ENCODE assay signal across 12 mouse cellular contexts in genomic region chr1:171256095-171256818, GRCm38 (mm10). TPM values are rescaled to one million over a fixed set of nuclear protein-coding genes. Genes with fewer than 3 reads are reported as not detected.
DNase-seq lines count a peak whose midpoint lies in the region; ATAC-seq and TF ChIP-seq lines count a peak whose summit lies in the region.
"Had no signal": no experiment of that assay in that cellular context is flagged by ENCODE, and none has a peak within 500 bp of the region (broad histone marks: within the 10 kb centered on the region; RNA-seq: fewer than 3 reads in every experiment).

No protein-coding gene starts in this region.

- TF ChIP-seq EP300 in CH12.LX (IDR thresholded peaks at IDR 0.05; ENCODE audit: low read length) = no peak

- H3K9me3 ChIP-seq in kidney, embryonic 14.5 days (ENCODE audit: control insufficient read depth, low read length) = no peaks in the 10 kb centered on the region
- H3K9me3 ChIP-seq in CH12.LX (replicated peaks; ENCODE audit: low read length) = peaks cover 3% of the 10 kb centered on the region
- H3K9me3 ChIP-seq in ES-E14 (ENCODE audit: control insufficient read depth, insufficient read depth, low read depth, low read length) = no peaks in the 10 kb centered on the region
- H3K9me3 ChIP-seq: forebrain, embryonic 12.5 days; hindbrain, embryonic 12.5 days had no signal

- no peak for TF ChIP-seq CTCF in CH12.LX (conservative IDR thresholded peaks at IDR 0.05 in 1 of 2, IDR thresholded peaks at IDR 0.05 in 1 of 2; ENCODE audit: low read depth in 2 of 2, low read length in 2 of 2)

- no peak overlapping the region for H3K4me3 ChIP-seq in kidney, embryonic 14.5 days (ENCODE audit: low read length)
- H3K4me3 ChIP-seq in CH12.LX (replicated peaks in 1 of 3; ENCODE audit: low read depth in 2 of 3, low read length in 2 of 3, poor library complexity in 1 of 3) = no peak overlapping the region
- peak overlapping the region; percentile 12 to 20; a peak in 2 of 4 replicates for H3K4me3 ChIP-seq in ES-E14 (ENCODE audit: insufficient read depth in 1 of 2, low read depth in 1 of 2, low read length in 2 of 2, poor library complexity in 1 of 2, severe bottlenecking in 1 of 2)
- H3K4me3 ChIP-seq: forebrain, embryonic 12.5 days; hindbrain, embryonic 12.5 days had no signal

- H3K79me2 ChIP-seq in CH12.LX (replicated peaks; ENCODE audit: control insufficient read depth, extremely low read depth, insufficient read depth, poor library complexity, severe bottlenecking) = no peaks in the 10 kb centered on the region

- no peak overlapping the region for H3K27ac ChIP-seq in kidney, embryonic 14.5 days (ENCODE audit: low read depth, low read length)
- H3K27ac ChIP-seq in CH12.LX (ENCODE audit: insufficient read depth, low read depth) (no peak overlapping the region), ES-E14 (ENCODE audit: insufficient read depth, low read depth, low read length, poor library complexity, severe bottlenecking) (no peak overlapping the region)
- H3K27ac ChIP-seq: forebrain, embryonic 12.5 days; hindbrain, embryonic 12.5 days; kidney, postnatal 0 days had no signal

- no peaks in the 10 kb centered on the region for H3K27me3 ChIP-seq in kidney, embryonic 14.5 days (ENCODE audit: control insufficient read depth, insufficient read depth, low read length)
- H3K27me3 ChIP-seq in CH12.LX (replicated peaks) = peaks cover 48% of the 10 kb centered on the region
- H3K27me3 ChIP-seq: hindbrain, embryonic 12.5 days had no signal

- 89% methylated on average over 24 of the region's 24 CpGs for WGBS in kidney, embryonic 14.5 days

- no peak for TF ChIP-seq POLR2A in CH12.LX (IDR thresholded peaks at IDR 0.05; ENCODE audit: low read depth, low read length)

- no peak overlapping the region for H3K4me2 ChIP-seq in kidney, embryonic 14.5 days (replicated peaks; ENCODE audit: low read depth, low read length)
- no peak overlapping the region for H3K4me2 ChIP-seq in CH12.LX (ENCODE audit: insufficient read depth, low read depth, poor library complexity, severe bottlenecking)
- H3K4me2 ChIP-seq: forebrain, embryonic 12.5 days; hindbrain, embryonic 12.5 days had no signal

- dilution Hi-C loops in CH12.LX (cut with MboI; ENCODE audit: extremely low pct_ligation_motif_present, extremely low pct_unique_long_range_greater_than_20kb, low sequenced_read_pairs) = no loop called here

- in situ Hi-C loops in CH12.LX (cut with MboI; ENCODE audit: low pct_ligation_motif_present, low pct_unique_long_range_greater_than_20kb, low sequenced_read_pairs) = no loop called here
- in situ Hi-C loops in ES-E14 (cut with MboI; ENCODE audit: low sequenced_read_pairs in 2 of 2, unreplicated experiment in 2 of 2) = no loop called here

- H3K9ac ChIP-seq in kidney, embryonic 14.5 days (ENCODE audit: low read depth, low read length) = no peak overlapping the region
- H3K9ac ChIP-seq in CH12.LX (ENCODE audit: insufficient read depth, low read depth) (no peak overlapping the region), ES-E14 (ENCODE audit: insufficient read depth, low read depth, low read length, poor library complexity, severe bottlenecking) (no peak overlapping the region)
- H3K9ac ChIP-seq: forebrain, embryonic 12.5 days; hindbrain, embryonic 12.5 days had no signal

- H3K36me3 ChIP-seq in kidney, embryonic 14.5 days (ENCODE audit: control insufficient read depth, insufficient read depth, low read length) = peaks cover 13% of the 10 kb centered on the region
- H3K36me3 ChIP-seq in CH12.LX (replicated peaks in 1 of 2; ENCODE audit: control insufficient read depth in 1 of 2, insufficient read depth in 1 of 2, low read length in 1 of 2) (no peaks in the 10 kb centered on the region), ES-E14 (ENCODE audit: control insufficient read depth, insufficient read depth, low read length, poor library complexity, severe bottlenecking) (no peaks in the 10 kb centered on the region)
- H3K36me3 ChIP-seq: forebrain, embryonic 12.5 days; hindbrain, embryonic 12.5 days had no signal

- DNase-seq in kidney, adult 18-20 months = peak; percentile 64
- no peak for DNase-seq in CH12.LX (ENCODE audit: extremely low read depth)
- DNase-seq in ES-E14 (ENCODE audit: low read depth, low spot score) = no peak
- DNase-seq in kidney, adult 9 months = peak; percentile 77
- DNase-seq in urinary bladder, postnatal 36 days (ENCODE audit: low spot score in 2 of 2) = no peak
- DNase-seq in lung, postnatal 10 days = no peak
- DNase-seq: gastrocnemius, postnatal 14 days; right cerebral cortex, postnatal 25 days had no signal

- no peak for ATAC-seq in kidney, embryonic 14.5 days (ENCODE audit: low FRiP score, low TSS enrichment)

- peaks cover 10% of the 10 kb centered on the region for H3K4me1 ChIP-seq in kidney, embryonic 14.5 days (ENCODE audit: control insufficient read depth, insufficient read depth, low read length)
- peaks cover 0 to 8% of the 10 kb centered on the region in 2 experiments; a peak in 1 of 4 replicates for H3K4me1 ChIP-seq in CH12.LX (ENCODE audit: control insufficient read depth in 1 of 2, insufficient read depth in 2 of 2)
- peaks cover 0 to 8% of the 10 kb centered on the region in 2 experiments; a peak in 2 of 4 replicates for H3K4me1 ChIP-seq in ES-E14 (ENCODE audit: control insufficient read depth in 2 of 2, insufficient read depth in 2 of 2, low read length in 2 of 2, poor library complexity in 1 of 2)

- TF ChIP-seq RAD21 in CH12.LX (IDR thresholded peaks at IDR 0.05; ENCODE audit: low read depth, low read length) = no peak

TF ChIP-seq in CH12.LX, 34 proteins besides CTCF, POLR2A, EP300 and RAD21:
- TF ChIP-seq MEF2A (IDR thresholded peaks at IDR 0.05; ENCODE audit: borderline replicate concordance, low read depth, low read length) (no peak), SMC3 (IDR thresholded peaks at IDR 0.05; ENCODE audit: low read depth, low read length) (peak; percentile 11; the same call in 1 of the 2 replicates)
TF ChIP-seq in CH12.LX: peak in this region for 1.

TF ChIP-seq in ES-E14, 5 proteins besides CTCF, POLR2A, EP300 and RAD21:
- TF ChIP-seq ZNF384 (IDR thresholded peaks at IDR 0.05; ENCODE audit: low read depth, low read length) (no peak), HCFC1 (IDR thresholded peaks at IDR 0.05; ENCODE audit: borderline replicate concordance, insufficient read depth, low read length) (no peak), MAFK (IDR thresholded peaks at IDR 0.05; ENCODE audit: insufficient read depth, low read depth, low read length) (no peak), CHD2 (IDR thresholded peaks at IDR 0.05; ENCODE audit: low read depth, low read length) (no peak), ZC3H11A (IDR thresholded peaks at IDR 0.05; ENCODE audit: borderline replicate concordance, low read depth, low read length) (no peak)

RNA-seq across cellular contexts. Expression of gene Ndufs2, which starts 5.1 kb away (rescaled TPM):
- 229 and 293 TPM in 2 replicates for polyA plus RNA-seq in kidney, embryonic 14.5 days (2014; fragmentation: Nextera tagmentation; extraction: Ambion mirVana)
- total RNA-seq in CH12.LX (2012; rRNA removed) = 244 and 265 TPM in 2 replicates
- 239 and 242 TPM in 2 replicates for total RNA-seq in CH12.LX (2014; rRNA removed)
- 242 and 264 TPM in 2 replicates for polyA plus RNA-seq in CH12.LX (2012; ENCODE audit: insufficient read length, low read depth)
- 175 and 229 TPM in 2 replicates for total RNA-seq in ES-E14 (2012; rRNA removed)

RNA-seq across cellular contexts. Expression of gene Adamts4, which starts 6.0 kb away (rescaled TPM):
- 4.1 and 6.9 TPM in 2 replicates for polyA plus RNA-seq in kidney, embryonic 14.5 days (2014; fragmentation: Nextera tagmentation; extraction: Ambion mirVana)
- total RNA-seq in CH12.LX (2012; rRNA removed) (0.13 and 0.25 TPM in 2 replicates), CH12.LX (2014; rRNA removed) (0.04 and 0.08 TPM in 2 replicates), ES-E14 (2012; rRNA removed) (3.9 and 4.5 TPM in 2 replicates)
- polyA plus RNA-seq in CH12.LX (2012; ENCODE audit: insufficient read length, low read depth) = 0.09 and 0.19 TPM in 2 replicates

RNA-seq across cellular contexts. Expression of gene B4galt3, which starts 13.9 kb away (rescaled TPM):
- polyA plus RNA-seq in kidney, embryonic 14.5 days (2014; fragmentation: Nextera tagmentation; extraction: Ambion mirVana) = 69.9 and 79.2 TPM in 2 replicates
- total RNA-seq in CH12.LX (2012; rRNA removed) = 27.4 and 27.8 TPM in 2 replicates
- 18.3 and 19.3 TPM in 2 replicates for total RNA-seq in CH12.LX (2014; rRNA removed)
- 23.1 TPM in 2 replicates for polyA plus RNA-seq in CH12.LX (2012; ENCODE audit: insufficient read length, low read depth)
- 35.8 and 51.0 TPM in 2 replicates for total RNA-seq in ES-E14 (2012; rRNA removed)

RNA-seq across cellular contexts. Expression of gene Fcer1g, which starts 22.1 kb away (rescaled TPM):
- polyA plus RNA-seq in kidney, embryonic 14.5 days (2014; fragmentation: Nextera tagmentation; extraction: Ambion mirVana) = 30.7 and 32.1 TPM in 2 replicates
- total RNA-seq in CH12.LX (2012; rRNA removed) (10.1 and 13.6 TPM in 2 replicates), CH12.LX (2014; rRNA removed) (22.7 and 31.3 TPM in 2 replicates), ES-E14 (2012; rRNA removed) (0.62 and 0.63 TPM in 2 replicates)
- polyA plus RNA-seq in CH12.LX (2012; ENCODE audit: insufficient read length, low read depth) = 35.6 and 51.2 TPM in 2 replicates

RNA-seq across cellular contexts. Expression of gene Ppox, which starts 24.7 kb away (rescaled TPM):
- 43.7 and 58.1 TPM in 2 replicates for polyA plus RNA-seq in kidney, embryonic 14.5 days (2014; fragmentation: Nextera tagmentation; extraction: Ambion mirVana)
- 12.4 and 13.6 TPM in 2 replicates for total RNA-seq in CH12.LX (2012; rRNA removed)
- total RNA-seq in CH12.LX (2014; rRNA removed) = 10.5 and 13.7 TPM in 2 replicates
- polyA plus RNA-seq in CH12.LX (2012; ENCODE audit: insufficient read length, low read depth) = 13.9 and 15.1 TPM in 2 replicates
- 15.5 and 23.6 TPM in 2 replicates for total RNA-seq in ES-E14 (2012; rRNA removed)

Comparison
In these comparisons a context has a peak if more than half of its experiments do, and no peak if none do; other contexts are left out.
1. DNase-seq: peak in kidney, adult 18-20 months (single experiment) and kidney, adult 9 months (single experiment); none in CH12.LX (single experiment), ES-E14 (single experiment), urinary bladder, postnatal 36 days (0 of 2) and lung, postnatal 10 days (single experiment).
2. H3K4me3 ChIP-seq: peak in ES-E14 (2 of 2); none in kidney, embryonic 14.5 days (single experiment) and CH12.LX (0 of 3).